Mouse (Mus musculus): ENCODE data around the gene Dll4.

GRCm38 (mm10) chr2:119334135-119334534 is 8.6 kb downstream of the Dll4 start:
- no peak for TF ChIP-seq ZNF384 (IDR thresholded peaks at IDR 0.05; ENCODE audit: low read depth, low read length)
- no peak for TF ChIP-seq MAFK (IDR thresholded peaks at IDR 0.05; ENCODE audit: insufficient read depth, low read depth, low read length)
- TF ChIP-seq CHD2 (IDR thresholded peaks at IDR 0.05; ENCODE audit: low read depth, low read length) = no peak
- no peak for TF ChIP-seq HCFC1 (IDR thresholded peaks at IDR 0.05; ENCODE audit: borderline replicate concordance, insufficient read depth, low read length)
